Mouse (Mus musculus) adipose tissue, adult 10 weeks (tissue): ENCODE measurements around the gene Pemt. TPM values are rescaled to one million over a fixed set of nuclear protein-coding genes. Genes with fewer than 3 reads are reported as not detected.

Experiments
- polyA plus RNA-seq: library from polyadenylated mRNA; stranded (reverse); fragments of 350-450 nt; fragmentation: Illumina TruSeq; extraction: RNeasy Lipid Tissue Mini Kit (QIAGEN cat#74804); gene quantifications from one replicate; pipeline ENCODE4 v1.2.3, GENCODE M21; 2014; ENCODE audit warnings: low read depth, low replicate concordance

The Pemt gene
- polyA plus RNA-seq, result 126 TPM

DNA sequence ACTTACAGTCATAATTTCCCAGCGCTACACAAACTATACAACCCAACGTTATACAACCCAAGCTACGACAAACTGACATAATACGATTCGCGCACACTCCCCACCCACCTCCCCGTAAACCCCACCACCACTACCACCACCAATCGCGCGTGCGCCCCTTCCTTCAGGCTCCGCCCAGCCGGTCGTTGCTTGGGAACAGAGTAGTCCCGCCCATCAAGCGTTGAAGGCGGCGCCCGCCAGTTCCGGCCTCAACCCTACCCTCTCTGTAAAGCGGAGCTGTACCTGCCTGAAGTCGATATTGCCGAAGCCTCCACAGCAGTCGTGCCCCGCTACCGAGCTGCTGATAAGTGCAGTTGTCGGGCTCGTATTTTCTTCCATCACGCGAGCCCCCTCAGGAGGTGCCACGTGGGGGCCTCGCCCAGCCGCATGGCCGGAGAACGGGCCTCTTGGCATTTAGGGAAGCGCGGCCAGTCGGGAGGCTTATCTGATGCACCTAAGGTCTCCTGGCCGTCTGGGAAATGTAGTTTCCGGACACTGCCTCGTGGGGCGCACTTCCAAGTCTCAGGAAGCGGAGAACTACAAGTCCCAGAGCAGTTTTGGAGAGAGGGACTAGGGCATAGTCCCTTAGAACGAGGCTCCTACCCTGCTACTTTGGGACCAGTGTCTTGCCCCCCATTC lies at the start of gene Pemt:
Pemt (minus strand) TSS at position 432 of the 678 bp plus-strand sequence.

DNA sequence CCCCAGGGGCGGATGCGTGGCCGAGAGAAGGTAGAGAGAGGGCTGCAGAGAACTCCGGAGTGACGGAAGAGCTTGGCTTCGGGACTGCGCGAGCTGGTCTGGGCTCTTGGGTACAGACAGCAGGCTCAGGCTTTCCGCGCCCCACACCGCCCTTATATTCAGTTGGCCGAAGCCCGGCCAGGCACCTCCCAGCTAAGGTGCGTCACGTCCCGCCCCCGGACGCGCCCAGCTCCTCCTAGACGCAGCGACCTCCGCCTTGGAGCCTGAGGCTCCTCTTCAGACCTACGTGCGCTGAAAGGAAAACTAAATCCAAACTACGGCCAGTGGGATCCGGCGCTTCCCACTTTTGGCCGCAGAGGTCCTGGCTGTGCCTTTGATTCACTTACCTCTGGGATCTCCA lies 81.5 kb downstream of the Pemt start, which contains the start of gene Rasd1:
Rasd1 (minus strand) TSS at position 127 of the 400 bp plus-strand sequence.

DNA sequence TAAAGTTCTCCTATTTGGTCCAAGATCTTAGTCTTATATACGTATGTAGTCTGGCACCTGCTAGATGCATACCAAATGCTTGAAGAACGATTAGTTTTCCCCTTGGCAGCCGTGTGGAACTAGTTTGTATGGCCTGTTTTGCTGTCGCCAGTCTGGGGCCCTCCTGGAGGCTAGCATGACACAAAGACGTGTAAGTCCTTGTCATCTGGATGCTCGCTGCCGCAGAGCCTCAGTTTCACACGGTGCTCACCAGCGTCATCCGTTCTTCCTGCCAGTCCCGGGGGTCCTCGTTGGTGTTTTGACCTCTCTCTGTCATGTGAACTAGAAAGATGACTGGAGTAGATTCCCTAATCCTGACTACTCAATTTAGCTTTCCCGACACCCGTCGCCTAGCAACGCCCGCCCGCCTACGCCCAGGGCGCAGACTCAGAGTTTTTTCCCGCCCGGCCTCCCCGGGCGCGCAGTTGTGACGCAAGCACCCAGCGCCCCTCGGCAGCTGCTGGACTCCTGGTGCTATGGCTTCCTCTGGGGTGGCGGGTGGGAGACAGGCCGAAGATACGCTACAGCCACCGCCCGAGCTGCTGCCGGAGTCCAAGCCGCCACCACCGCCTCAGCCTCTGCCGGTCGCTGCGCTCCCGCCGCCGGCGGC lies 98.4 kb downstream of the Pemt start, which contains the start of gene Med9:
Med9 (plus strand) TSS at position 455 of the 649 bp plus-strand sequence.

Other genes with a start within 250 kb of the Pemt start
- 28.3 TPM for gene Flcn, start 236.5 kb downstream of the Pemt start, polyA plus RNA-seq
- gene Nt5m, start 207.0 kb downstream of the Pemt start, polyA plus RNA-seq, result 20.5 TPM
- gene Cops3, start 206.7 kb downstream of the Pemt start, polyA plus RNA-seq, result 62.5 TPM
- gene Med9, start 98.3 kb downstream of the Pemt start, polyA plus RNA-seq, result 35.9 TPM
- gene Rasd1, start 81.5 kb downstream of the Pemt start, polyA plus RNA-seq, result 137 TPM
- gene Rai1, start 58.5 kb upstream of the Pemt start, polyA plus RNA-seq, result 28.5 TPM
- 180 TPM for gene Srebf1, start 176.1 kb upstream of the Pemt start, polyA plus RNA-seq